Mouse (Mus musculus) kidney, postnatal 0 days (tissue): Measurements from ENCODE around the gene Opn5. TPM values are rescaled to one million over a fixed set of nuclear protein-coding genes. Genes with fewer than 3 reads are reported as not detected.
A peak's percentile ranks its signal among the peaks of the same experiment; 100 is the strongest.

Source experiments
- ATAC-seq: fragments of 200-750 bp; cut with Nextera tagmentation; replicated peaks from 2 replicates; pipeline ENCODE4 v1.8.0; 2017; ENCODE audit warnings: low read depth, moderate number of reproducible peaks, moderate TSS enrichment, moderate library complexity; ENCODE audit not compliant: low FRiP score
- DNase-seq: peaks from one replicate; pipeline ENCODE4 v3.0.0-alpha.2; 2016; ENCODE audit warnings: low spot score
- H3K27ac ChIP-seq: fragments of 300-500 bp; sonication (generic); 2 replicates; pipeline ENCODE4 v1.5.1; 2014; ENCODE audit warnings: mild to moderate bottlenecking
- H3K27me3 ChIP-seq: fragments of 300-500 bp; sonication (generic); 2 replicates; pipeline ENCODE4 v1.6.1; 2014; ENCODE audit warnings: low read length, mixed read lengths; ENCODE audit not compliant: insufficient read depth
- H3K36me3 ChIP-seq: fragments of 300-500 bp; sonication (generic); 2 replicates; pipeline ENCODE4 v1.6.1; 2014; ENCODE audit warnings: low read length, mixed read lengths; ENCODE audit not compliant: insufficient read depth
- H3K4me1 ChIP-seq: fragments of 300-500 bp; sonication (generic); replicated peaks from 2 replicates; pipeline ENCODE4 v1.6.1; 2014; ENCODE audit warnings: antibody characterized with exemption, low read length, mixed read lengths; ENCODE audit not compliant: insufficient read depth
- H3K4me2 ChIP-seq: fragments of 300-500 bp; sonication (generic); 2 replicates; pipeline ENCODE4 v1.6.1; 2014; ENCODE audit warnings: mild to moderate bottlenecking, low read length, moderate library complexity, mixed read lengths
- H3K4me3 ChIP-seq: fragments of 300-500 bp; sonication (generic); replicated peaks from 2 replicates; pipeline ENCODE4 v1.5.1; 2014; ENCODE audit warnings: low read depth, low read length
- H3K9ac ChIP-seq: fragments of 300-500 bp; sonication (generic); 2 replicates; pipeline ENCODE4 v1.6.1; 2014; ENCODE audit warnings: low read depth, low read length
- H3K9me3 ChIP-seq: fragments of 300-500 bp; sonication (generic); replicated peaks from 2 replicates; pipeline ENCODE4 v1.6.1; 2016; ENCODE audit warnings: low read length, inconsistent platforms, mixed read lengths
- CTCF ChIP-seq: IDR thresholded peaks from 2 replicates; pipeline ENCODE4 v1.5.1; 2016; ENCODE audit warnings: antibody characterized with exemption, low read depth, mild to moderate bottlenecking, moderate library complexity
- WGBS: fragments of 180-500 bp; shearing (Covaris S2); extraction: QIAGEN DNeasy Blood & Tissue Kit; methylation state at CpG from one replicate; pipeline ENCODE4 v1.1.7; 2014; 5-methylcytosine and 5-hydroxymethylcytosine counted together
- polyA plus RNA-seq: library from polyadenylated mRNA; unstranded; fragments of >200 nt; fragmentation: Nextera tagmentation; extraction: Ambion mirVana; gene quantifications from 2 replicates; pipeline ENCODE4 v1.2.1, GENCODE M21; 2015

Opn5 gene
- polyA plus RNA-seq, 1 experiment from 2014 or later, result 0.08 TPM

- no peak overlapping the region for H3K4me3 ChIP-seq
- ATAC-seq (peak; percentile 78), DNase-seq (peak; percentile 92)
- TF ChIP-seq CTCF, result peak; percentile 98
- H3K27ac ChIP-seq, result no peak overlapping the region
- no peak overlapping the region for H3K4me2 ChIP-seq
- WGBS, result 24% methylated on average over 15 of the region's 15 CpGs
- H3K27me3 ChIP-seq, result no peaks in the 10 kb centered on the region
- no peaks in the 10 kb centered on the region for H3K4me1 ChIP-seq
- H3K36me3 ChIP-seq, result no peaks in the 10 kb centered on the region
- H3K9ac ChIP-seq, result no peak overlapping the region
- no peaks in the 10 kb centered on the region for H3K9me3 ChIP-seq
Measured at GRCm38 (mm10) chr17:42602829-42603784, 8.1 kb downstream of the Opn5 start.

GRCm38 (mm10) chr17:42586486-42586885 is 24.7 kb downstream of the Opn5 start:
- H3K27me3 ChIP-seq, result no peaks in the 10 kb centered on the region
- 79% methylated on average over 1 of the region's 1 CpGs for WGBS

GRCm38 (mm10) chr17:42583029-42583331 is 28.2 kb downstream of the Opn5 start:
- Histone ChIP-seq H3K4me1 (no peaks in the 10 kb centered on the region), H3K27ac (no peak overlapping the region), H3K4me3 (no peak overlapping the region), H3K9me3 (no peaks in the 10 kb centered on the region), H3K9ac (no peak overlapping the region), H3K36me3 (no peaks in the 10 kb centered on the region), H3K4me2 (no peak overlapping the region), H3K27me3 (no peaks in the 10 kb centered on the region)
- 76% methylated on average over 2 of the region's 2 CpGs for WGBS
- DNase-seq (no peak), ATAC-seq (no peak)
- TF ChIP-seq CTCF, result no peak

More at GRCm38 (mm10) chr17:42586486-42586885, 24.7 kb downstream of the Opn5 start:
- no peak for DNase-seq
- H3K4me2 ChIP-seq, result no peak overlapping the region
- H3K36me3 ChIP-seq, result no peaks in the 10 kb centered on the region
- no peak for ATAC-seq
- H3K4me1 ChIP-seq, result no peaks in the 10 kb centered on the region
- no peaks in the 10 kb centered on the region for H3K9me3 ChIP-seq
- no peak overlapping the region for H3K9ac ChIP-seq
- no peak for TF ChIP-seq CTCF
- H3K4me3 ChIP-seq, result no peak overlapping the region
- no peak overlapping the region for H3K27ac ChIP-seq

- TF ChIP-seq CTCF, result no peak
- 75% methylated on average over 1 of the region's 1 CpGs for WGBS
- H3K9me3 ChIP-seq, result no peaks in the 10 kb centered on the region
Measured at GRCm38 (mm10) chr17:42582281-42583028, 28.7 kb downstream of the Opn5 start.

GRCm38 (mm10) chr17:42580623-42581022 is 30.6 kb downstream of the Opn5 start:
- no peak for ATAC-seq
- Histone ChIP-seq H3K4me1 (peaks cover 6% of the 10 kb centered on the region; the same call in 1 of the 2 replicates), H3K27ac (no peak overlapping the region), H3K36me3 (no peaks in the 10 kb centered on the region), H3K4me3 (no peak overlapping the region), H3K9me3 (no peaks in the 10 kb centered on the region), H3K9ac (no peak overlapping the region), H3K27me3 (no peaks in the 10 kb centered on the region), H3K4me2 (no peak overlapping the region)
- no peak for TF ChIP-seq CTCF
- no peak for DNase-seq
- 80% methylated on average over 4 of the region's 4 CpGs for WGBS

More at GRCm38 (mm10) chr17:42582281-42583028, 28.7 kb downstream of the Opn5 start:
- ATAC-seq (no peak), DNase-seq (no peak)
- Histone ChIP-seq H3K9ac (no peak overlapping the region), H3K27me3 (no peaks in the 10 kb centered on the region), H3K27ac (no peak overlapping the region), H3K4me1 (peaks cover 1% of the 10 kb centered on the region; the same call in 1 of the 2 replicates), H3K36me3 (no peaks in the 10 kb centered on the region), H3K4me3 (no peak overlapping the region), H3K4me2 (no peak overlapping the region)

GRCm38 (mm10) chr17:42580196-42580595 is 31.0 kb downstream of the Opn5 start:
- no peak overlapping the region for H3K9ac ChIP-seq
- no peaks in the 10 kb centered on the region for H3K27me3 ChIP-seq
- H3K4me3 ChIP-seq, result no peak overlapping the region
- no peak overlapping the region for H3K4me2 ChIP-seq
- 56% methylated on average over 3 of the region's 3 CpGs for WGBS
- H3K36me3 ChIP-seq, result no peaks in the 10 kb centered on the region
- no peak overlapping the region for H3K27ac ChIP-seq
- ATAC-seq, result no peak
- peak; percentile 55 for DNase-seq
- TF ChIP-seq CTCF, result no peak
- H3K9me3 ChIP-seq, result no peaks in the 10 kb centered on the region
- peaks cover 6% of the 10 kb centered on the region; the same call in 1 of the 2 replicates for H3K4me1 ChIP-seq
